Mouse (Mus musculus) spleen, adult 2 months (tissue): ENCODE measurements around the gene Zfp74.

ENCODE experiments used
- CTCF ChIP-seq: fragments of 200-500 bp; IDR thresholded peaks from 2 replicates; pipeline ENCODE4 v1.5.1; 2011; ENCODE audit warnings: mild to moderate bottlenecking, inconsistent platforms; ENCODE audit not compliant: insufficient read depth, insufficient read length, insufficient replicate concordance; ENCODE audit errors: extremely low read depth
- POLR2A ChIP-seq: fragments of 200-500 bp; IDR thresholded peaks from 2 replicates; pipeline ENCODE4 v1.6.1; 2011; ENCODE audit warnings: low read depth, low read length, inconsistent platforms

GRCm38 (mm10) chr7:29944201-29944600 is 9.7 kb downstream of the Zfp74 start:
- TF ChIP-seq CTCF (no peak), POLR2A (no peak)
